Mouse (Mus musculus) small intestine, adult 2 months (tissue): ENCODE data around the gene Asic2.

Experiments used
- CTCF ChIP-seq: fragments of 200-500 bp; IDR thresholded peaks from 2 replicates; pipeline ENCODE4 v1.5.1; 2012; ENCODE audit warnings: low read depth, mild to moderate bottlenecking, control low read depth, inconsistent platforms, low read length, moderate library complexity, mixed read lengths; ENCODE audit not compliant: insufficient replicate concordance, insufficient read length; ENCODE audit errors: extremely low read depth
- POLR2A ChIP-seq: fragments of 200-500 bp; IDR thresholded peaks from 2 replicates; pipeline ENCODE4 v1.6.1; 2012; ENCODE audit warnings: low read depth, mild to moderate bottlenecking, control low read depth, inconsistent platforms, low read length, moderate library complexity

GRCm38 (mm10) chr11:81865661-81866382, 102.4 kb downstream of the Asic2 start:
- TF ChIP-seq POLR2A = no peak
- no peak for TF ChIP-seq CTCF
